Mouse (Mus musculus) fibroblast of lung, adult 2 months (primary cell): ENCODE results near the gene Dysf.
"Not testable (repeated sequence)": the region's sequence is repeated elsewhere in the genome, so short reads cannot be mapped to it uniquely, and the experiment has no call there.

Source experiments
- DNase-seq: peaks from one replicate; pipeline ENCODE4 v3.0.0-alpha.2; 2011; ENCODE audit warnings: low read depth

The Dysf gene

GRCm38 (mm10) chr6:84008363-84009171, at the start of gene Dysf:
Gene Dysf (plus strand): TSS chr6:84008590.
- DNase-seq = no peak

GRCm38 (mm10) chr6:83987642-83988041, 20.7 kb upstream of the Dysf start:
- no peak for DNase-seq

- no peak for DNase-seq
Measured at GRCm38 (mm10) chr6:84002716-84003115, 5.7 kb upstream of the Dysf start.

GRCm38 (mm10) chr6:84004295-84004694, 4.1 kb upstream of the Dysf start:
- DNase-seq = no peak

GRCm38 (mm10) chr6:84009172-84009872, 932 bp downstream of the Dysf start:
- no peak for DNase-seq

- no peak for DNase-seq
Measured at GRCm38 (mm10) chr6:84009915-84010302, 1.5 kb downstream of the Dysf start.

GRCm38 (mm10) chr6:84010303-84011225, 2.2 kb downstream of the Dysf start:
- DNase-seq = peak; percentile 86

GRCm38 (mm10) chr6:84014961-84015683, 6.7 kb downstream of the Dysf start:
- DNase-seq = peak; percentile 40

- no peak for DNase-seq
Measured at GRCm38 (mm10) chr6:84016851-84017250, 8.5 kb downstream of the Dysf start.

- no peak for DNase-seq
Measured at GRCm38 (mm10) chr6:84017392-84017791, 9.0 kb downstream of the Dysf start.

GRCm38 (mm10) chr6:84018906-84019550, 10.6 kb downstream of the Dysf start:
- peak; percentile 50 for DNase-seq

GRCm38 (mm10) chr6:84020002-84020401, 11.6 kb downstream of the Dysf start:
- no peak for DNase-seq

- no peak for DNase-seq
Measured at GRCm38 (mm10) chr6:84021990-84022389, 13.6 kb downstream of the Dysf start.

- no peak for DNase-seq
Measured at GRCm38 (mm10) chr6:84025636-84026035, 17.2 kb downstream of the Dysf start.

GRCm38 (mm10) chr6:84028791-84029190, 20.4 kb downstream of the Dysf start:
- no peak for DNase-seq

- no peak for DNase-seq
Measured at GRCm38 (mm10) chr6:84029775-84030174, 21.4 kb downstream of the Dysf start.

GRCm38 (mm10) chr6:84032516-84032915, 24.1 kb downstream of the Dysf start:
- DNase-seq = not testable (repeated sequence)

- no peak for DNase-seq
Measured at GRCm38 (mm10) chr6:84043251-84043940, 35.0 kb downstream of the Dysf start.

- no peak for DNase-seq
Measured at GRCm38 (mm10) chr6:84044679-84045078, 36.3 kb downstream of the Dysf start.

- DNase-seq = no peak
Measured at GRCm38 (mm10) chr6:84048856-84049255, 40.5 kb downstream of the Dysf start.
